Mouse (Mus musculus): ENCODE measurements around the gene Tet3. TPM values are rescaled to one million over a fixed set of nuclear protein-coding genes. Genes with fewer than 3 reads are reported as not detected.

The Tet3 gene
- polyA plus RNA-seq, 1 experiment: 21.1 TPM

DNA sequence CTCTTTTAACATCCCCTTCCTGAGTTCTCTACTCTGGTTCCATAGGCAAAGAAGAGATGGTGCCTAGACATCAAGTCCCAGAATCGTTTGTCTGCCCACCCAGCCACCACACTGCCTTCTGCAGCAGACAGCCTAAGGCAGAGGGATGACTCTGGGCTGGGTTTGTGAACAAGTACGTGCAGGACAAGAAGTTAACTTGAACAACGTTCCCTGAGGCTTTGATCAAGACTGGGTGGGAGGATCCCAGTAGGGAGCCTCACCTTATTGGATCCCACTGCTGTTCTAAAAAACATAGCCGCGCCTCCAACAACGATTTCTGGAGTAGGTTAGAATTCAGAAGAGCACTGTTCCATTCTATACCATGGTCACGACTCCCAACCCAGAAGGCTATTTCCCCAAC is 11.9 kb downstream of the Tet3 start:
- DNase-seq (ENCODE audit: low read depth in 1 of 2, low spot score in 2 of 2): no peak
- 84% methylated on average over 7 of the region's 7 CpGs for WGBS
- no peaks in the 10 kb centered on the region for H3K27me3 ChIP-seq (ENCODE audit: control insufficient read depth, insufficient read depth, low read length)
- H3K36me3 ChIP-seq (ENCODE audit: control insufficient read depth, insufficient read depth, low read length): peaks cover 1% of the 10 kb centered on the region; the same call in 1 of the 2 replicates
- peaks cover 44% of the 10 kb centered on the region for H3K4me1 ChIP-seq (ENCODE audit: control insufficient read depth, insufficient read depth, insufficient read length)
- H3K27ac ChIP-seq (ENCODE audit: insufficient read depth, low read length): no peak overlapping the region
- H3K4me3 ChIP-seq (ENCODE audit: extremely low read depth, insufficient read depth, insufficient read length): no peak overlapping the region
- TF ChIP-seq POLR2A (IDR thresholded peaks at IDR 0.05; ENCODE audit: low read depth, low read length): no peak
- TF ChIP-seq CTCF (IDR thresholded peaks at IDR 0.05; ENCODE audit: extremely low read depth, insufficient read depth, insufficient read length, insufficient replicate concordance): no peak

GRCm38 (mm10) chr6:83445796-83446195 is 13.1 kb downstream of the Tet3 start:
- Histone ChIP-seq H3K4me3 (ENCODE audit: extremely low read depth, insufficient read depth, insufficient read length) (no peak overlapping the region), H3K27me3 (ENCODE audit: control insufficient read depth, insufficient read depth, low read length) (no peaks in the 10 kb centered on the region), H3K27ac (ENCODE audit: insufficient read depth, low read length) (no peak overlapping the region), H3K36me3 (ENCODE audit: control insufficient read depth, insufficient read depth, low read length) (0 out of 2 replicates have a peak, but pooled peaks cover 1% of the 10 kb centered on the region), H3K4me1 (ENCODE audit: control insufficient read depth, insufficient read depth, insufficient read length) (peaks cover 38% of the 10 kb centered on the region)
- TF ChIP-seq CTCF (IDR thresholded peaks at IDR 0.05; ENCODE audit: extremely low read depth, insufficient read depth, insufficient read length, insufficient replicate concordance) (no peak), POLR2A (IDR thresholded peaks at IDR 0.05; ENCODE audit: low read depth, low read length) (no peak)
- 86% methylated on average over 2 of the region's 2 CpGs for WGBS
- DNase-seq (ENCODE audit: low read depth in 1 of 2, low spot score in 2 of 2): no peak

- Histone ChIP-seq H3K4me1 (ENCODE audit: control insufficient read depth, insufficient read depth, insufficient read length) (peaks cover 26% of the 10 kb centered on the region), H3K27ac (ENCODE audit: insufficient read depth, low read length) (no peak overlapping the region), H3K4me3 (ENCODE audit: extremely low read depth, insufficient read depth, insufficient read length) (no peak overlapping the region), H3K27me3 (ENCODE audit: control insufficient read depth, insufficient read depth, low read length) (no peaks in the 10 kb centered on the region), H3K36me3 (ENCODE audit: control insufficient read depth, insufficient read depth, low read length) (0 out of 2 replicates have a peak, but pooled peaks cover 1% of the 10 kb centered on the region)
- TF ChIP-seq POLR2A (IDR thresholded peaks at IDR 0.05; ENCODE audit: low read depth, low read length): no peak
- TF ChIP-seq CTCF (IDR thresholded peaks at IDR 0.05; ENCODE audit: extremely low read depth, insufficient read depth, insufficient read length, insufficient replicate concordance): no peak
- 68% methylated on average over 13 of the region's 13 CpGs for WGBS
- DNase-seq (ENCODE audit: low read depth in 1 of 2, low spot score in 2 of 2): no peak
Measured at GRCm38 (mm10) chr6:83443441-83444340, 15.2 kb downstream of the Tet3 start.

GRCm38 (mm10) chr6:83442639-83443038 is 16.2 kb downstream of the Tet3 start:
- H3K4me1 ChIP-seq (ENCODE audit: control insufficient read depth, insufficient read depth, insufficient read length): peaks cover 27% of the 10 kb centered on the region
- no peak overlapping the region for H3K4me3 ChIP-seq (ENCODE audit: extremely low read depth, insufficient read depth, insufficient read length)
- DNase-seq (ENCODE audit: low read depth in 1 of 2, low spot score in 2 of 2): no peak

DNA sequence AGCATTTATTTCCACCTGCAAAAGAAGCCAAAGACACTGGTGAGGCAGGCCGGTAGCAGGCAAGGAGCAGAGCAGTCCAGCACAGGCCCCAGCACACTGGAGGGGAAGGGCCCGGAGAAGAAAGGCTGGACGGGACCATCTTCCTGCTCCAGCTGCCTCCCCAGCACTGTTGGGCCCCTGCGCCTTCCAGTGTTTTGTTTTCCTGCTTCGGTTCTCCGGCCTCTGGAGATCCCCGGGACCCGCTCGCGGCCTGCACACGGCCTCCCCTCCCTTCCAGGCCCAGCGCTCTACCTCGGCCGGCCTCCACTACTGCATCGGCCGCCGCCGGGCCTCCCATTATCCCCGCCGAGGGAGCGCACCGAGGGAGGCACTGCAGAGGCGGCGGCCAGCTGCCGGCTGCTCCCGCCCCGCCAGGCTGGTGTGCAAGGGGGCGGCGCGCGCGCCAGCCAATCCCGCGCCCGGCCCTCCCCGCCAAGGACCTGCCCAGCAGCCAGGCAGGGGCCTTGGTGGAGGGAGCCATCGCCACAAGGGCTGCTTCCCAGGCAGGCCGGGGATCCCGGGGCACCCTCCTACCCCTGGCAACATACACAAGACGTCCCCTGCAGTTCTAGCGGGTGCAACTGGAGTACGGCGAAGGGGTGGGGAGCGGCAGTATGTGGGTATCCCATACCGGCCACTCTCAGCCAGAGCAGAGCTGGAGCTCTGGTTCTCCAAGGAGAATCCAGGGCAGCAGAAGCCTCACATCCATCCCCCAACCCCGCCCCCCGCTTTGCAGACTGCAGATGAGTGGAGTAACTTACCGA is 17.4 kb downstream of the Tet3 start:
- TF ChIP-seq CTCF (IDR thresholded peaks at IDR 0.05; ENCODE audit: extremely low read depth, insufficient read depth, insufficient read length, insufficient replicate concordance): no peak
- TF ChIP-seq POLR2A (IDR thresholded peaks at IDR 0.05; ENCODE audit: low read depth, low read length): no peak; the same call in 1 of the 2 replicates
- H3K27me3 ChIP-seq (ENCODE audit: control insufficient read depth, insufficient read depth, low read length): no peaks in the 10 kb centered on the region
- H3K4me3 ChIP-seq (ENCODE audit: extremely low read depth, insufficient read depth, insufficient read length): peak overlapping the region; percentile 66
- peaks cover 32% of the 10 kb centered on the region for H3K4me1 ChIP-seq (ENCODE audit: control insufficient read depth, insufficient read depth, insufficient read length)
- H3K27ac ChIP-seq (ENCODE audit: insufficient read depth, low read length): peak overlapping the region; percentile 71
- H3K36me3 ChIP-seq (ENCODE audit: control insufficient read depth, insufficient read depth, low read length): no peaks in the 10 kb centered on the region
- peak in 1 of 2 experiments; percentile 72 for DNase-seq (ENCODE audit: low read depth in 1 of 2, low spot score in 2 of 2)
- WGBS: 7% methylated on average over 43 of the region's 48 CpGs

More at GRCm38 (mm10) chr6:83442639-83443038, 16.2 kb downstream of the Tet3 start:
- Histone ChIP-seq H3K27me3 (ENCODE audit: control insufficient read depth, insufficient read depth, low read length) (no peaks in the 10 kb centered on the region), H3K36me3 (ENCODE audit: control insufficient read depth, insufficient read depth, low read length) (0 out of 2 replicates have a peak, but pooled peaks cover 1% of the 10 kb centered on the region), H3K27ac (ENCODE audit: insufficient read depth, low read length) (peak overlapping the region; percentile 11; the same call in 1 of the 2 replicates)
- TF ChIP-seq POLR2A (IDR thresholded peaks at IDR 0.05; ENCODE audit: low read depth, low read length): no peak
- no peak for TF ChIP-seq CTCF (IDR thresholded peaks at IDR 0.05; ENCODE audit: extremely low read depth, insufficient read depth, insufficient read length, insufficient replicate concordance)
- WGBS: 63% methylated on average over 3 of the region's 3 CpGs

DNA sequence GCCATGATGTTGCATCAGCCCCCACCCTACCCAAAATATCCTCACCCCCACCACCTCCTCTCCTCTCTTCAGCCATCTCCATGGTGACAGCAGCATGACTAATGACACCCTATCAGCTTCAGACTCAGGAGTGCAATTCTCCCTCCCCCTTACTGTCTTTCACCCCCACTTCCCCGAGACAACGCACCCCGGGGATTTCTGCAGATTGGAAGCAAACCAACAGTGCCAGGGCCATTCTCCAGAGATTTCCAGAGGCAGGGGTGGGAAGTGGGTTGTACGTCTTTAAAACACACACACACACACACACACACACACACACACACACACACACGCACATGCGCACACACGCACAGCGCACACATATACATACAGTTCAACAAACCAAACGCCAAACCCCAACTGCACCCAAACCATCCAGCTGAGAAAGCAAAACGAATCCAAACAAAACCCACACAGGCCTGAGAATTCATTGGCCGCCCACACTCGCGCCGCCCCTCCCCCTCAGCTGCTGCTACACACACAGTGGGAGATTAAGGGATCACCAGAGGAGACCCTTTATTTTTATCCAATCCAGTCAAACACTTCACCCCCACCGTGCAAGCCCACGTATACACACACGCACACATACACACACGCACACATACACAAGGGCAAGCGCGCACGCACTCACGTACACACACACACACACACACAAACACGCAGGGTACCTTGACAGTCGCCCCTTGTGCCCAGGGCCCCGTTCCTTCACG is 18.2 kb downstream of the Tet3 start:
- TF ChIP-seq CTCF (IDR thresholded peaks at IDR 0.05; ENCODE audit: extremely low read depth, insufficient read depth, insufficient read length, insufficient replicate concordance) (no peak), POLR2A (IDR thresholded peaks at IDR 0.05; ENCODE audit: low read depth, low read length) (no peak)
- H3K27ac ChIP-seq (ENCODE audit: insufficient read depth, low read length): peak overlapping the region; percentile 71
- H3K4me1 ChIP-seq (ENCODE audit: control insufficient read depth, insufficient read depth, insufficient read length): peaks cover 38% of the 10 kb centered on the region
- no peaks in the 10 kb centered on the region for H3K27me3 ChIP-seq (ENCODE audit: control insufficient read depth, insufficient read depth, low read length)
- H3K4me3 ChIP-seq (ENCODE audit: extremely low read depth, insufficient read depth, insufficient read length): peak overlapping the region; percentile 66
- 53% methylated on average over 26 of the region's 26 CpGs for WGBS
- H3K36me3 ChIP-seq (ENCODE audit: control insufficient read depth, insufficient read depth, low read length): no peaks in the 10 kb centered on the region
- no peak for DNase-seq (ENCODE audit: low read depth in 1 of 2, low spot score in 2 of 2)
